Mouse (Mus musculus) E14TG2a.4 (cell line): ENCODE measurements around the gene Hist1h2ak.
"Not testable (repeated sequence)": the region's sequence is repeated elsewhere in the genome, so short reads cannot be mapped to it uniquely, and the experiment has no call there.

Source experiments
- H3K27me3 ChIP-seq: 2 replicates; pipeline ENCODE4 v1.6.1; 2014; ENCODE audit warnings: low read length, control low read depth; ENCODE audit not compliant: insufficient read depth
- H3K36me3 ChIP-seq: 2 replicates; pipeline ENCODE4 v1.6.1; 2014; ENCODE audit warnings: low read length, control low read depth; ENCODE audit not compliant: insufficient read depth
- H3K4me1 ChIP-seq: replicated peaks from 2 replicates; pipeline ENCODE4 v1.6.1; 2014; ENCODE audit warnings: low read depth, low read length, control low read depth
- H3K4me3 ChIP-seq: replicated peaks from 2 replicates; pipeline ENCODE4 v1.5.1; 2014; ENCODE audit warnings: mild to moderate bottlenecking, low read length
- H3K9me3 ChIP-seq: 2 replicates; pipeline ENCODE4 v1.6.1; 2014; ENCODE audit warnings: low read length, control low read depth
- CTCF ChIP-seq: conservative IDR thresholded peaks from 2 replicates; pipeline ENCODE4 v1.5.1; 2014; ENCODE audit warnings: low read length
- NANOG ChIP-seq: IDR thresholded peaks from 2 replicates; pipeline ENCODE4 v1.6.1; 2014; ENCODE audit warnings: borderline replicate concordance, low read length, mixed read lengths
- POU5F1 ChIP-seq: IDR thresholded peaks from 2 replicates; pipeline ENCODE4 v1.6.1; 2014; ENCODE audit warnings: low read length, borderline replicate concordance

The Hist1h2ak gene

DNA sequence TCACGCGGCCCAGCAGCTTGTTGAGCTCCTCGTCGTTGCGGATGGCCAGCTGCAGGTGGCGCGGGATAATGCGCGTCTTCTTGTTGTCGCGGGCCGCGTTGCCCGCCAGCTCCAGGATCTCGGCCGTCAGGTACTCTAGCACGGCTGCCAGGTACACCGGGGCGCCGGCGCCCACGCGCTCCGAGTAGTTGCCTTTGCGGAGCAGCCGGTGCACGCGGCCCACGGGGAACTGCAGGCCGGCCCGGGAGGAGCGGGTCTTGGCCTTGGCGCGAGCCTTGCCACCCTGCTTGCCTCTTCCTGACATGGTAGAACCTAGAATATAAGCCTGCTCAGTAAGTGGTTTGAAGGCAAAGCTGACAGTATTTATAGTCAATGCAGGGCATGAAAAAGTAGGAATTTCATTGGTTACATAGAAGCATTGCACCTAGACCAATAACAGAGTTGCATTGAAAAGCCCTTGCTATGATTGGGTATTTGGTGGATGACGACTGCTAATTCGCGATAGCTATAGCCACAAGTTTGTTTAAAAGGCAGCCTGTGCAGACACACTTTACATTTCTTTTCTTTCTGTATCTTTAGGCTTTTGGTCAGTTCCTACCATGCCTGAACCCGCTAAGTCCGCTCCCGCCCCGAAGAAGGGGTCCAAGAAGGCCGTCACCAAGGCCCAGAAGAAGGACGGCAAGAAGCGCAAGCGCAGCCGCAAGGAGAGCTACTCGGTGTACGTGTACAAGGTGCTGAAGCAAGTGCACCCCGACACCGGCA, at the start of gene Hist1h2ak, which contains the start of gene Hist1h2bn:
Gene Hist1h2ak (minus strand): TSS at position 304 of the 762 bp plus-strand sequence.
Gene Hist1h2bn (plus strand): TSS at position 600 of the 762 bp plus-strand sequence.
- Histone ChIP-seq H3K4me3 (peak within 1 kb of the TSS; percentile 69), H3K4me1 (peaks cover 29% of the 10 kb centered on the region)
- H3K27me3 ChIP-seq, H3K9me3 ChIP-seq, H3K36me3 ChIP-seq: not testable (repeated sequence)

DNA sequence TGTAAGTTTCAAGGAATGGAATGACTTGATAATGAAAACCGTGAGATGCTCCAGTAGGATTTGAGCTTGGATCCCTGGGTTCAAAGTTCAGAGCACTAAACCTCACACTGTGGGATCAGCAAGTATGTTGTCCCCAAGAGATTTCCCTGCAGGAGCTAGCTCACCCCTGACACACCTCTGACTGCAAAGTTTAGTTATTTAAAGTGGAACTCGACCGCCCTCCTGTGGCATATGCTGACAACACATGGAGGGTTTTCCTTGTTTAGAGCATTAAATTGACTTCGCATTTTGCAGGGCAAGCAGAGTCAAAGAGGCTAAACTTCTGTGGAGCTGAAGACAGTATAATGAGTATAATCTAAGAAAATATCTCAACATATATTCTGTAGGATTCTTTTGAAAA, 49.4 kb upstream of the Hist1h2ak start:
- H3K4me3 ChIP-seq, H3K4me1 ChIP-seq, H3K9me3 ChIP-seq, H3K36me3 ChIP-seq, H3K27me3 ChIP-seq: not testable (repeated sequence)

DNA sequence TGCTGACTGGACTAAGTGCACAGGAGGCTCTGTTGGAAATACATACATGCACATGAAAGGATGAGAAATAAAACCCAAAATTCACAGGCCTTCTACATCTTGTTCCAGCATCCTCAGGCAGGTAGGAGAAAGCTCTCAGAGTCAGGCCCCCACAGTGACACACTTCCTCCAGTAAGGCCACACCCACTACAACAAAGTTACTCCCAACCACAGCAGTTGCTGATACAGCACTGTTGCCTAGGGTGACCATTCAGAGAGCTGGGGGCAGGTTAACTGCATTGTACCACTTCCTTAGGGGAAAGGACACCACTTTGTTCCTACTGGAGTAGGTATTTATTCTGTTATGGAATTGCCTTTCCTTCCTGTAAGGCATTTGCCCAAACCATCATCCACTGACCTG, 43.5 kb upstream of the Hist1h2ak start:
- H3K36me3 ChIP-seq, H3K27me3 ChIP-seq, H3K4me1 ChIP-seq, H3K9me3 ChIP-seq, H3K4me3 ChIP-seq: not testable (repeated sequence)

DNA sequence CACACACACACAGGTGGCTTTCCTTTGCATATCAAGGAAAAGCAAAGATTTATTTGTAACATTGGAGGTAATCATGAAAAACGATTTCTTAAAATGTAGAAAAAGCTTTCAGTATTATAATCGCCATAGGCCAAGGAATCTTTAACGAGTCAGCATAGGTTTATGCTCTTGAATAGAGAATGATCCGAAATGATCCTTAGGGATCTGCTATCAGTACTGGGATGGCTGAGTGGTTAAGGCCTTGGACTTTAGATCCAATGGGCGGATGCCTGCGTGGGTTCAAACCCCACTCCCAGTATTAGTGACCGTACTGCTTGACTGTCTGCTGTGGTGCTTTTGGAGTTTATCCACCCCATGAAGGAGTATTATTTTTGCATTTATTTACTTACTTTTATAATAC, 42.0 kb upstream of the Hist1h2ak start:
- Histone ChIP-seq H3K4me1 (peaks cover 22% of the 10 kb centered on the region), H3K4me3 (no peak overlapping the region), H3K27me3 (no peaks in the 10 kb centered on the region), H3K36me3 (no peaks in the 10 kb centered on the region), H3K9me3 (no peaks in the 10 kb centered on the region)
- no peak for TF ChIP-seq POU5F1
- TF ChIP-seq CTCF: no peak
- TF ChIP-seq NANOG: no peak

DNA sequence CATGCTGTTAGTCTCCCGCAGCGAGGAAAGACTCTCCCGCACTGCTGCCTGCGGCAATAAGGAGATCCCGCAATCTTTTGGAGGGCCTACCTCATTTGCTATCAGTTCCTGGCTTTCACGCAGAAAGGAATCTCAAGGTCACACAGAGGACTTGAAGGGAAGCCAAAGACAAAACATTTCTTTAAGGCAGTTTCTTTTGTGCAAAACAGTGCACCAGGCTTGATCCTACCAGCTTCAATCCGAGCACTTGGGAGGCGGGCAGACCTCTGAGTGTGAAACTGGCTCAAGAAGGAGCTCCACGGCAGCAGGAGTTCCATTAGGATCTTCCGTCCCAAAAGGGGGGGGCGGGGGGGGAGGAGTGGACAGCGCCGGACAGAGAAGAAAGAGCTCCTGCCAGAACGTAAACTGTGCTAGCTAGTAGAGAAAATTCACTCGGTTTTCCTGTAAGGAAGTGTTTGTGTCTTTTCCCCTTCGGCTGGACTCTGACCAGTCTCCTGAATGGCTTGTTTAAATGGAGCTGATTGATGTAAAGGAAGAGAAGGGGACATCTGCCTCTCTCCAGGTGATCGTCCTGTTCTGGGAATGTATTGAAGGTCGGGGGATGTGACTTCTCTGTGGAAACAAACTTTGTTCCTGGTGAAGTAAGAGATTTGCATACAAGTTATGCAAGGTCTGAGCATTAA, 37.1 kb upstream of the Hist1h2ak start:
- Histone ChIP-seq H3K27me3 (no peaks in the 10 kb centered on the region), H3K36me3 (no peaks in the 10 kb centered on the region)
- TF ChIP-seq NANOG (peak; percentile 12; the same call in 1 of the 2 replicates), POU5F1 (peak; percentile 43; the same call in 1 of the 2 replicates), CTCF (no peak)

DNA sequence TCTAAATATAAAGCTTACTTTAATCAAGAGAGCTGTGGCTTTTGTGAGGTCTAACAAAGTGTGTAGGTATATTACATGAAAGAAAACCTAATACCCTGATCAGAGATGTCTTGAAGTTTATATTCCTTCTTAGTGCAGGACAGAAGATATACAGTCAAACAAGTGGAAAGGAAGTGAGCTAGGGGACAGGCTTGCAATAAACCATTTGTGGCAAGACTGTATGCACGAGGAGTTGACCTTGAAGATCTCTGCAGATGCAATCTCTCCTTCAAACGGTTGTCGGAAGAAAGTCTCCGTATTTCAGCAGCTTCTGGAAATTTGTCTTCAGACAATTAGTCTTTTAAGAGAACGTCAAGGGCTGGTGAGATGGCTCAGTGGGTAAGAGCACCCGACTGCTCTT, 36.3 kb upstream of the Hist1h2ak start:
- Histone ChIP-seq H3K27me3 (no peaks in the 10 kb centered on the region), H3K4me1 (peaks cover 60% of the 10 kb centered on the region), H3K36me3 (no peaks in the 10 kb centered on the region), H3K9me3 (no peaks in the 10 kb centered on the region), H3K4me3 (no peak overlapping the region)
- no peak for TF ChIP-seq NANOG
- no peak for TF ChIP-seq CTCF
- TF ChIP-seq POU5F1: no peak

More for the DNA sequence above, 37.1 kb upstream of the Hist1h2ak start:
- peaks cover 52% of the 10 kb centered on the region for H3K4me1 ChIP-seq
- H3K4me3 ChIP-seq: peak overlapping the region; percentile 57; the same call in 1 of the 2 replicates
- H3K9me3 ChIP-seq: no peaks in the 10 kb centered on the region

DNA sequence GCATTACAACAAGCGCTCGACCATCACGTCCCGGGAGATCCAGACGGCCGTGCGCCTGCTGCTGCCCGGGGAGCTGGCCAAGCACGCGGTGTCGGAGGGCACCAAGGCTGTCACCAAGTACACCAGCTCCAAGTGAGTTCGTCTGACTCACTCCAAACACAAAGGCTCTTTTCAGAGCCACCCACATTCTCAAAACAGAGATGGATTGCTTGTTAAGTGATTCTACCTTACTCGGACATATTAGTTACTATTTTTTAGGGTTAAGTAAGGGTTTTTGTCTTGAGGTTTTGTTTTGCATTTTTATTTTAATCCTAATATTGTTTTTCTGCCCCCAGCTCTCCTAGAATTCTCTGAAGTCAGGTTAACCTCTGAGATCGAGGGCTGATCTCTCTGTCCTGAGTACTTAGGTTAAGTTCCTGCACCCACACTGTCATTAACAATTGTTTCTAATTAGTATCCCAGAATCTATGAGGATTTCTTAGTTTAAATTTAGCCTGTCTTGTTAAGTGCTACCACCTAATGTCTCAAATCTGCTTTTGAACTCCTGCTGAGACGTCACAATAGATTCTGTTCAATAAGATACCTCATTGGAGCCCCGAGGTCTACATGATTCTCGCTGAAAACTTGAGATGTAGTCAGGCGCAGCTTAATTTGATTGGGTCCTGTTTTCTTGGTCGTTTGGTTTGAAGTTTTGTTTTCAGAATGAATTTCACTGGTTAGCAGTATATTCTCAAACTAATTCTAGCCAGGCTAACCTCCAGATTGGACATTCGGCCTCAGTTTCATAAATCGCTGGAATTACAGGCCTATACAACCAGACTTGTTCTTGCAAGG, 34.4 kb upstream of the Hist1h2ak start:
- Histone ChIP-seq H3K27me3 (no peaks in the 10 kb centered on the region), H3K4me1 (peaks cover 74% of the 10 kb centered on the region)
- TF ChIP-seq NANOG (no peak), CTCF (no peak), POU5F1 (no peak)

DNA sequence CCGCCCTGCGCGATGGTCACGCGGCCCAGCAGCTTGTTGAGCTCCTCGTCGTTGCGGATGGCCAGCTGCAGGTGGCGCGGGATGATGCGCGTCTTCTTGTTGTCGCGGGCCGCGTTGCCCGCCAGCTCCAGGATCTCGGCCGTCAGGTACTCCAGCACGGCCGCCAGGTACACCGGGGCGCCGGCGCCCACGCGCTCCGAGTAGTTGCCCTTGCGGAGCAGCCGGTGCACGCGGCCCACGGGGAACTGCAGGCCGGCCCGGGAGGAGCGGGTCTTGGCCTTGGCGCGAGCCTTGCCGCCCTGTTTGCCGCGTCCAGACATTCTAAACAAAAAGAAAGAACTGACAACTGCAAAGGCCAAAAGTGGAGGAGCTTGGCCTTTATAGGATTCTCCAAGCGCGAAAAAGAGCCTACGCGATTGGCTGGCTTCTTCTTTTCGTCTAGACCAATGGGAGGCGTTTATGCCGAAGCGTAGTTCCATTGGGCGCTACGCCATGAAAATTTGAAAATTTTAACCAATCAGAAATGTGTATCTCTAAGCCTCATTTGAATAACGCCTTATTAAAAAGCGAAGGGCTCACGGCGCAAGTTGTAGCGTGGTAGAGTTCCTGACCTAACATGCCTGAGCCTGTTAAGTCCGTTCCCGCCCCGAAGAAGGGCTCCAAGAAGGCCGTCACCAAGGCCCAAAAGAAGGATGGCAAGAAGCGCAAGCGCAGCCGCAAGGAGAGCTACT, 33.4 kb upstream of the Hist1h2ak start, which contains the start of the genes Hist1h2an and Hist1h2bp:
Gene Hist1h2an (minus strand): TSS at position 320 of the 731 bp plus-strand sequence.
Gene Hist1h2bp (plus strand): TSS at position 563 of the 731 bp plus-strand sequence.
- H3K27me3 ChIP-seq, H3K36me3 ChIP-seq, H3K9me3 ChIP-seq: not testable (repeated sequence)
- Histone ChIP-seq H3K4me1 (peaks cover 72% of the 10 kb centered on the region), H3K4me3 (peak within 1 kb of the TSS; percentile 69)

More for the DNA sequence above, 34.4 kb upstream of the Hist1h2ak start:
- Histone ChIP-seq H3K9me3 (no peaks in the 10 kb centered on the region), H3K36me3 (no peaks in the 10 kb centered on the region), H3K4me3 (peak overlapping the region; percentile 63)
